Mouse (Mus musculus) liver, postnatal 0 days (tissue): ENCODE measurements around the gene Tbc1d1. TPM values are rescaled to one million over a fixed set of nuclear protein-coding genes. Genes with fewer than 3 reads are reported as not detected.

Experiments used
- ATAC-seq: fragments of 200-750 bp; cut with Nextera tagmentation; 2 replicates; pipeline ENCODE4 v1.8.0; 2017; ENCODE audit warnings: mild to moderate bottlenecking, moderate library complexity
- DNase-seq: peaks from one replicate; pipeline ENCODE4 v3.0.0-alpha.2; 2016
- H3K27ac ChIP-seq: fragments of 300-500 bp; sonication (generic); 2 replicates; pipeline ENCODE4 v1.5.1; 2014; ENCODE audit warnings: antibody characterized with exemption, moderate library complexity, mild to moderate bottlenecking, low read depth
- H3K27me3 ChIP-seq: fragments of 300-500 bp; sonication (generic); 2 replicates; pipeline ENCODE4 v1.6.1; 2014; ENCODE audit warnings: low read length, control low read depth, mixed read lengths; ENCODE audit not compliant: insufficient read depth
- H3K36me3 ChIP-seq: fragments of 300-500 bp; sonication (generic); replicated peaks from 2 replicates; pipeline ENCODE4 v1.6.1; 2014; ENCODE audit warnings: mild to moderate bottlenecking, control low read depth, low read length, moderate library complexity, mixed read lengths; ENCODE audit not compliant: insufficient read depth
- H3K4me1 ChIP-seq: fragments of 300-500 bp; sonication (generic); 2 replicates; pipeline ENCODE4 v1.6.1; 2014; ENCODE audit warnings: antibody characterized with exemption, mild to moderate bottlenecking, control low read depth; ENCODE audit not compliant: insufficient read depth
- H3K4me2 ChIP-seq: fragments of 300-500 bp; sonication (generic); 2 replicates; pipeline ENCODE4 v1.6.1; 2014; ENCODE audit warnings: low read depth, mild to moderate bottlenecking, low read length, moderate library complexity, mixed read lengths
- H3K4me3 ChIP-seq: fragments of 300-500 bp; sonication (generic); 2 replicates; pipeline ENCODE4 v1.5.1; 2014; ENCODE audit warnings: low read depth, low read length
- H3K9ac ChIP-seq: fragments of 300-500 bp; sonication (generic); replicated peaks from 2 replicates; pipeline ENCODE4 v1.6.1; 2014; ENCODE audit warnings: mild to moderate bottlenecking, moderate library complexity
- H3K9me3 ChIP-seq: fragments of 300-500 bp; sonication (generic); 2 replicates; pipeline ENCODE4 v1.6.1; 2016; ENCODE audit warnings: mild to moderate bottlenecking, control low read depth, low read length, mixed read lengths
- CTCF ChIP-seq: sonication (generic); IDR thresholded peaks from 2 replicates; pipeline ENCODE4 v1.5.1; 2016; ENCODE audit warnings: antibody characterized with exemption, low read depth
- EP300 ChIP-seq: IDR thresholded peaks from 2 replicates; pipeline ENCODE4 v1.6.1; 2016; ENCODE audit warnings: antibody characterized with exemption, low read depth, mild to moderate bottlenecking
- WGBS: fragments of 180-500 bp; shearing (Covaris S2); extraction: QIAGEN DNeasy Blood & Tissue Kit; methylation state at CpG from one replicate; pipeline ENCODE4 v1.1.7; 2014; ENCODE audit not compliant: insufficient replicate concordance; 5-methylcytosine and 5-hydroxymethylcytosine counted together
- polyA plus RNA-seq: library from polyadenylated mRNA; unstranded; fragments of >200 nt; fragmentation: Nextera tagmentation; extraction: Ambion mirVana; gene quantifications from 2 replicates; pipeline ENCODE4 v1.2.1, GENCODE M21; 2015

Gene Tbc1d1
- polyA plus RNA-seq, 1 experiment from 2014 or later = 5.0 TPM

DNA sequence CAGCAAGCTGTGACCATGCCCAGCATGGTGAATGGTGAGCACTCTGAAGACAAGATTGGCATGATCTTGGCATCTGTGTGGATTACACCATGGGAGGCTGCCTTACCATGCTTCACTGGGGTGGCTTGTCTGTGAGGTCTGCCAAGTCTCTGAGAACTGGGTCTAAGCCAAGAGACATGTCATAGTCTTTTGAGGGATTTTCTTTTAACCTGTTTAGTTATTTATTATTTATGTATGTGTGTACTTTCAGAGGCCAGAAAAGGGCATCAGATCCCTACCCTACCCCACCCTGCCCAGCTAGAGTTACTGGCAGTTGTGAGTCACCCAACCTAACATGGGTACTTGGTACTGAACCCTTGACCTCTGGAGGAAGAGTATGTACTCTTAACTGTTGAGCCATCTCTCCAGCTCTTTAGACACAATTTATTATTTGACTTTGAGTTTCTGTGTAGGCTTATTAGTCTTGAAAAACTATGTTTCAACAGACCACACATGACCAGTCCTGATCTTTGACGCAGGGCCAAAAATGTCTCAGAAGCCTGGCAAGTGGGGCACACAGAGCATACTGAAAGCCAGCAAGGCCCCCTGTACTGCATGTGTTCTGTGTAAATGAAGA is 40.3 kb downstream of the Tbc1d1 start:
- Histone ChIP-seq H3K36me3 (no peaks in the 10 kb centered on the region), H3K9me3 (no peaks in the 10 kb centered on the region), H3K27ac (no peak overlapping the region), H3K4me2 (no peak overlapping the region), H3K27me3 (no peaks in the 10 kb centered on the region), H3K4me1 (peaks cover 3% of the 10 kb centered on the region; the same call in 1 of the 2 replicates), H3K9ac (no peak overlapping the region), H3K4me3 (no peak overlapping the region)
- 85% methylated on average over 1 of the region's 1 CpGs for WGBS
- no peak for TF ChIP-seq EP300
- no peak for TF ChIP-seq CTCF
- DNase-seq = no peak
- ATAC-seq = peak; percentile 58; the same call in 1 of the 2 replicates

GRCm38 (mm10) chr5:64196866-64197321 is 40.8 kb downstream of the Tbc1d1 start:
- peaks cover 3% of the 10 kb centered on the region; the same call in 1 of the 2 replicates for H3K4me1 ChIP-seq
- H3K9ac ChIP-seq = no peak overlapping the region
- no peaks in the 10 kb centered on the region for H3K9me3 ChIP-seq
- no peak overlapping the region for H3K4me2 ChIP-seq
- H3K4me3 ChIP-seq = no peak overlapping the region
- WGBS = 62% methylated on average over 5 of the region's 5 CpGs
- no peak for TF ChIP-seq CTCF
- no peak for TF ChIP-seq EP300
- ATAC-seq (no peak; the same call in 1 of the 2 replicates), DNase-seq (no peak)
- no peaks in the 10 kb centered on the region for H3K36me3 ChIP-seq
- H3K27me3 ChIP-seq = no peaks in the 10 kb centered on the region
- no peak overlapping the region for H3K27ac ChIP-seq

- H3K27me3 ChIP-seq = no peaks in the 10 kb centered on the region
Measured at GRCm38 (mm10) chr5:64198624-64199023, 42.5 kb downstream of the Tbc1d1 start.

DNA sequence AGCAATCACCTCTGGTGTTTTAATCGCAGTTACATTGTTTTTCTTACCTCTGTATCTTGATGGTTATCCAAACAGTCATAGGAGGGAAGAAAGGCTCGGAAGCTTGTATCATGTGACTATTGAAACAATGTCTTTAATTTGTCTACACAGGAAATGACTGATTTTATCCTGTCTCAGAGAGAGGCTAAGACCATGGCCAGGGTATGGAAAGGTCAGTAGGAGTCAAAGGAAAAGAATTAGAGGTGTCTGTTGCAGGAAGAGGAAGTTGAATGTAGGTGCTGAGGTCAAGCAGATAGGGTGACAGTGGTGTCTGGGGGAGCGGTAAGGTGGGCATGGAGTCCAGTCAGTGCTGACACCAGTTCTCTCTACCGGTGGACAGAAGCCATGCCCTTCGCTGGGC is 45.0 kb downstream of the Tbc1d1 start:
- H3K4me1 ChIP-seq = peaks cover 7% of the 10 kb centered on the region; the same call in 1 of the 2 replicates
- no peak overlapping the region for H3K9ac ChIP-seq
- ATAC-seq = no peak
- H3K27me3 ChIP-seq = no peaks in the 10 kb centered on the region
- no peak for DNase-seq
- no peaks in the 10 kb centered on the region for H3K9me3 ChIP-seq
- H3K4me2 ChIP-seq = no peak overlapping the region
- TF ChIP-seq CTCF (no peak), EP300 (no peak)
- H3K27ac ChIP-seq = no peak overlapping the region
- 47% methylated on average over 5 of the region's 5 CpGs for WGBS
- no peaks in the 10 kb centered on the region for H3K36me3 ChIP-seq
- H3K4me3 ChIP-seq = no peak overlapping the region

More at GRCm38 (mm10) chr5:64198624-64199023, 42.5 kb downstream of the Tbc1d1 start:
- DNase-seq (no peak), ATAC-seq (no peak)
- Histone ChIP-seq H3K4me3 (no peak overlapping the region), H3K4me1 (peaks cover 3% of the 10 kb centered on the region; the same call in 1 of the 2 replicates), H3K36me3 (no peaks in the 10 kb centered on the region), H3K27ac (no peak overlapping the region), H3K4me2 (no peak overlapping the region), H3K9me3 (no peaks in the 10 kb centered on the region), H3K9ac (no peak overlapping the region)
- 75% methylated on average over 7 of the region's 7 CpGs for WGBS
- TF ChIP-seq EP300 (no peak), CTCF (no peak)

DNA sequence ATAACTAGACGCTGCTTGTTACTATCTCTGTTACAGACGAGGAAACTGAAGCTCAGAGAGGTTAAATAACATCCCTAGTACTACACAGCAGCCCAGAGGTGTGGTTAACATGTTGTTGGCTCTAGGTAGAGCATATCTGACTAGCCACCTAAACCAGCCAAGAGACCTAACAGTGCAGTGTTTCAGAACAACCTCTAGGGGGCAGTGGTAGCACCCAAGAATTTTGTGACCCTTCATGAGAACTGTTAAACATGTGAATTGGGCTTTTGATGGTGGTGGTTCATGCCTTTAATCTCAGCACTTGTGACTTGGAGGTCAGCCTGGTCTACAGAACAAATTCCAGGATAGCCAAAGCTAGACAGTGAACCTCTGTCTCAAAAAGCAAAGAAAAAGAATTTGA is 46.2 kb downstream of the Tbc1d1 start:
- DNase-seq (peak; percentile 45), ATAC-seq (peak; percentile 38)
- Histone ChIP-seq H3K27ac (no peak overlapping the region), H3K36me3 (no peaks in the 10 kb centered on the region), H3K4me3 (no peak overlapping the region), H3K4me2 (no peak overlapping the region), H3K4me1 (0 out of 2 replicates have a peak, but pooled peaks cover 5% of the 10 kb centered on the region), H3K27me3 (no peaks in the 10 kb centered on the region), H3K9ac (no peak overlapping the region), H3K9me3 (no peaks in the 10 kb centered on the region)
- WGBS = 28% methylated on average over 2 of the region's 2 CpGs
- TF ChIP-seq EP300 (no peak), CTCF (peak; percentile 94)

DNA sequence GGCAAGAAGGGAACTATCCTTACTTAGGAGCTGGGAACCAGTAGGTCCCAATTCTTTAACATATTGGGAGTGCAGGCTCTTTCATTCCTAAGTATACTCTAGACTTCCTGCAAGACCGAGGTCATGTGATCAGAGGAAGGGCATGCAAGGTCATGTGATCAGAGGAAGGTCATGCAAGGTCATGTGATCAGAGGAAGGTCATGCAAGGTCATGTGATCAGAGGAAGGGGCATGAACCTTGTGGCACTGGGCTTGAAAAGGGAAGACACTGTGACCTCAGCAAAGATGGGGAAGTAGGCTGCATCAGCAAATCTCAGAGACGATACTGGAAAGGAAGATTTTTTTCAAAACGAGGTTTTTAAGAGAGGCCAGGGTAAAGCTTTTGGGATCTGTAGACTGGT is 49.5 kb downstream of the Tbc1d1 start:
- Histone ChIP-seq H3K4me1 (0 out of 2 replicates have a peak, but pooled peaks cover 5% of the 10 kb centered on the region), H3K4me3 (no peak overlapping the region), H3K9ac (no peak overlapping the region), H3K27me3 (no peaks in the 10 kb centered on the region), H3K4me2 (no peak overlapping the region), H3K9me3 (no peaks in the 10 kb centered on the region), H3K27ac (no peak overlapping the region), H3K36me3 (no peaks in the 10 kb centered on the region)
- peak; percentile 23; the same call in 1 of the 2 replicates for ATAC-seq
- WGBS = 42% methylated on average over 3 of the region's 3 CpGs
- DNase-seq = no peak
- no peak for TF ChIP-seq CTCF
- TF ChIP-seq EP300 = no peak
